Mouse (Mus musculus) forebrain, embryonic 14.5 days (tissue): ENCODE data around the gene Rabggtb. TPM values are rescaled to one million over a fixed set of nuclear protein-coding genes. Genes with fewer than 3 reads are reported as not detected.

Experiments
- ATAC-seq: fragments of 200-750 bp; cut with Nextera tagmentation; 2 replicates; pipeline ENCODE4 v1.8.0; 2017; ENCODE audit warnings: mild to moderate bottlenecking, moderate library complexity
- DNase-seq: peaks from one replicate; pipeline ENCODE4 v3.0.0-alpha.2; 2015; ENCODE audit warnings: low spot score
- H3K27ac ChIP-seq: fragments of 300-500 bp; sonication (generic); 2 replicates; pipeline ENCODE4 v1.5.1; 2014; ENCODE audit warnings: low read depth, mild to moderate bottlenecking, control low read depth, low read length, moderate library complexity
- H3K27me3 ChIP-seq: fragments of 300-500 bp; sonication (generic); replicated peaks from 2 replicates; pipeline ENCODE4 v1.6.1; 2014; ENCODE audit warnings: low read length, control low read depth, mixed read lengths; ENCODE audit not compliant: control insufficient read depth, insufficient read depth
- H3K36me3 ChIP-seq: fragments of 300-500 bp; sonication (generic); 2 replicates; pipeline ENCODE4 v1.6.1; 2014; ENCODE audit warnings: low read length, control low read depth; ENCODE audit not compliant: control insufficient read depth, insufficient read depth
- H3K4me1 ChIP-seq: fragments of 300-500 bp; sonication (generic); 2 replicates; pipeline ENCODE4 v1.6.1; 2014; ENCODE audit warnings: antibody characterized with exemption, low read length, control low read depth; ENCODE audit not compliant: control insufficient read depth, insufficient read depth
- H3K4me2 ChIP-seq: fragments of 300-500 bp; sonication (generic); 2 replicates; pipeline ENCODE4 v1.6.1; 2014; ENCODE audit warnings: mild to moderate bottlenecking, control low read depth, low read length
- H3K4me3 ChIP-seq: fragments of 300-500 bp; sonication (generic); 2 replicates; pipeline ENCODE4 v1.5.1; 2014; ENCODE audit warnings: low read depth, low read length, control low read depth
- H3K9ac ChIP-seq: fragments of 300-500 bp; sonication (generic); 2 replicates; pipeline ENCODE4 v1.6.1; 2014; ENCODE audit warnings: mild to moderate bottlenecking, low read length, control low read depth, moderate library complexity
- H3K9me3 ChIP-seq: fragments of 300-500 bp; sonication (generic); replicated peaks from 2 replicates; pipeline ENCODE4 v1.6.1; 2016; ENCODE audit warnings: low read length, control low read depth, mixed read lengths; ENCODE audit not compliant: control insufficient read depth
- WGBS: fragments of 180-500 bp; shearing (Covaris S2); extraction: QIAGEN DNeasy Blood & Tissue Kit; methylation state at CpG from one replicate; pipeline ENCODE4 v1.1.7; 2014; 5-methylcytosine and 5-hydroxymethylcytosine counted together
- polyA plus RNA-seq: library from polyadenylated mRNA; unstranded; fragments of >200 nt; fragmentation: Nextera tagmentation; extraction: Ambion mirVana; gene quantifications from 2 replicates; pipeline ENCODE4 v1.2.1, GENCODE M21; 2014

Gene Rabggtb
- polyA plus RNA-seq, 1 experiment from 2014 or later = 55.4 TPM

- peak within 1 kb of the TSS; percentile 76 for H3K9ac ChIP-seq
- peak within 1 kb of the TSS; percentile 60 for H3K4me3 ChIP-seq
- under 1% methylated on average over 40 of the region's 41 CpGs for WGBS
- H3K27ac ChIP-seq = peak within 1 kb of the TSS; percentile 44; the same call in 1 of the 2 replicates
- ATAC-seq = peak; percentile 95
- no peaks in the 10 kb centered on the region for H3K9me3 ChIP-seq
- H3K36me3 ChIP-seq = peaks cover 5% of the 10 kb centered on the region; the same call in 1 of the 2 replicates
- peak within 1 kb of the TSS; percentile 75 for H3K4me2 ChIP-seq
- peak; percentile 94 for DNase-seq
- peaks cover 12% of the 10 kb centered on the region for H3K4me1 ChIP-seq
- no peaks in the 10 kb centered on the region for H3K27me3 ChIP-seq
These were observed 31.7 kb upstream of the Rabggtb start, which contains the start of gene Acadm for GRCm38 (mm10) chr3:153944335-153944990. Acadm (minus strand) TSS chr3:153944632.

GRCm38 (mm10) chr3:153943901-153944334 is 31.1 kb upstream of the Rabggtb start:
- peak; percentile 57 for ATAC-seq

DNA sequence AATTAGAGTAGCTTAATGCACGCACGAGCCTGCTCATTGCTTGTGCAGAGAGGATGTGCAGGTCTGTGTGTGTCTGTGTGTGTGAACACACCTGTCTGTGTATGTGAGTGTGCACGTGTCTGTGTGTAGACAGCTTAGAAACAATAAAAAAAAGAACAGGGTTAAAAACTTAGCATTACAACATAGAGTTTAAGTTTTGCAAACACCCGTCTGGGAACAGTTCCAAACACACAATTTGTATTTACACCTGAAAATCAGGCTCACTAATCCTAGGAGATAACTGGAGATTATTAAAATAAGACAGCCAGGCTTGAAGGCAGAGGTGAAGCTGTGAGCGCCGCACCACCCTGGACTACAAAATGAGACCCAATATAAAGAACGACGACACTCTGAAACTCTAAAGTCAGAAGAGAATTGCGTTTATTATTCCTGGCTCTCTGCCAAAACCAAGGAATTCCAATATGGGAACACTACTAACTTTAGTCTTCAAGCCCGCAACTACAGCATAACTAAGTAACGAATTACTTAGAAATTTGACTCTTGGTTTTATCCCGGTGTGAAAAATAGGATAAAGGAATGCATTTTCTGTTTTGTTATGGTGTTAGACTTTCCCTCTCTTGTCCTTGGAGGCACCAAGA is 30.3 kb upstream of the Rabggtb start:
- H3K36me3 ChIP-seq = peaks cover 9% of the 10 kb centered on the region; the same call in 1 of the 2 replicates
- H3K27ac ChIP-seq = no peak overlapping the region
- H3K4me3 ChIP-seq = peak overlapping the region; percentile 60
- H3K9me3 ChIP-seq = no peaks in the 10 kb centered on the region
- ATAC-seq (no peak), DNase-seq (peak; percentile 61)
- H3K9ac ChIP-seq = no peak overlapping the region
- peak overlapping the region; percentile 75 for H3K4me2 ChIP-seq
- 19% methylated on average over 12 of the region's 12 CpGs for WGBS
- peaks cover 12% of the 10 kb centered on the region for H3K4me1 ChIP-seq
- no peaks in the 10 kb centered on the region for H3K27me3 ChIP-seq

More at GRCm38 (mm10) chr3:153943901-153944334, 31.1 kb upstream of the Rabggtb start:
- Histone ChIP-seq H3K9ac (peak overlapping the region; percentile 76), H3K27me3 (no peaks in the 10 kb centered on the region), H3K4me2 (peak overlapping the region; percentile 75), H3K36me3 (peaks cover 5% of the 10 kb centered on the region; the same call in 1 of the 2 replicates), H3K9me3 (no peaks in the 10 kb centered on the region), H3K4me3 (peak overlapping the region; percentile 60), H3K4me1 (peaks cover 12% of the 10 kb centered on the region), H3K27ac (peak overlapping the region; percentile 44; the same call in 1 of the 2 replicates)
- 0% methylated on average over 19 of the region's 19 CpGs for WGBS
- peak; percentile 45 for DNase-seq

DNA sequence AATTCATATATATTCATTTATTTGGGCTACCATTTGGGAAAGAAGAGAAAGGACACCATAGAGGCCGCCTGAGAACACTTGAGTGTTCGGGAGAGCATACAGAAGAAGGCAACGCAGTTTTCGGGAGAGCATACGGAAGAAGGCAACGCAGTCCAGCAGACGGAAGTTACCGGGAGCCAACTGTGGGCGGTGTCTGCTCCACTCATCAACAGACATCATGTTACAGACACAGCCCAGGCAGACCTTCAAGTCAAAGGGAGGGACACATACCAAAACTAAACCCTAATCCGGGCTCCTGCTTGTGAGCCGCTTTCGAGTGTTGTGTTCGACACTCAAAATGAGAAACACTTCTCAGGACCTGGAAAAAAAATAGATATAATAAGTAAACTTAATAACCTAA is 28.8 kb upstream of the Rabggtb start:
- H3K4me1 ChIP-seq = peaks cover 12% of the 10 kb centered on the region
- H3K27me3 ChIP-seq = no peaks in the 10 kb centered on the region
- ATAC-seq (no peak), DNase-seq (no peak)
- H3K9ac ChIP-seq = no peak overlapping the region
- H3K4me2 ChIP-seq = no peak overlapping the region
- H3K4me3 ChIP-seq = no peak overlapping the region
- 96% methylated on average over 13 of the region's 13 CpGs for whole genome bisulfite sequencing
- no peaks in the 10 kb centered on the region for H3K9me3 ChIP-seq
- H3K36me3 ChIP-seq = peaks cover 12% of the 10 kb centered on the region; the same call in 1 of the 2 replicates
- no peak overlapping the region for H3K27ac ChIP-seq

- H3K36me3 ChIP-seq = peaks cover 16% of the 10 kb centered on the region; the same call in 1 of the 2 replicates
- H3K4me3 ChIP-seq = no peak overlapping the region
- WGBS = 92% methylated on average over 9 of the region's 9 CpGs
- H3K4me1 ChIP-seq = peaks cover 12% of the 10 kb centered on the region
- no peak overlapping the region for H3K27ac ChIP-seq
- DNase-seq (no peak), ATAC-seq (no peak)
- no peaks in the 10 kb centered on the region for H3K9me3 ChIP-seq
- H3K27me3 ChIP-seq = no peaks in the 10 kb centered on the region
- H3K4me2 ChIP-seq = no peak overlapping the region
- H3K9ac ChIP-seq = no peak overlapping the region
These were observed 27.7 kb upstream of the Rabggtb start for GRCm38 (mm10) chr3:153940486-153940885.

GRCm38 (mm10) chr3:153940021-153940420 is 27.2 kb upstream of the Rabggtb start:
- H3K9me3 ChIP-seq = no peaks in the 10 kb centered on the region
- peaks cover 11% of the 10 kb centered on the region for H3K4me1 ChIP-seq
- DNase-seq = no peak
- ATAC-seq = no peak
- H3K4me2 ChIP-seq = no peak overlapping the region
- WGBS = 87% methylated on average over 8 of the region's 8 CpGs
- no peak overlapping the region for H3K4me3 ChIP-seq
- H3K27ac ChIP-seq = no peak overlapping the region
- H3K27me3 ChIP-seq = no peaks in the 10 kb centered on the region
- no peak overlapping the region for H3K9ac ChIP-seq
- H3K36me3 ChIP-seq = peaks cover 16% of the 10 kb centered on the region; the same call in 1 of the 2 replicates

DNA sequence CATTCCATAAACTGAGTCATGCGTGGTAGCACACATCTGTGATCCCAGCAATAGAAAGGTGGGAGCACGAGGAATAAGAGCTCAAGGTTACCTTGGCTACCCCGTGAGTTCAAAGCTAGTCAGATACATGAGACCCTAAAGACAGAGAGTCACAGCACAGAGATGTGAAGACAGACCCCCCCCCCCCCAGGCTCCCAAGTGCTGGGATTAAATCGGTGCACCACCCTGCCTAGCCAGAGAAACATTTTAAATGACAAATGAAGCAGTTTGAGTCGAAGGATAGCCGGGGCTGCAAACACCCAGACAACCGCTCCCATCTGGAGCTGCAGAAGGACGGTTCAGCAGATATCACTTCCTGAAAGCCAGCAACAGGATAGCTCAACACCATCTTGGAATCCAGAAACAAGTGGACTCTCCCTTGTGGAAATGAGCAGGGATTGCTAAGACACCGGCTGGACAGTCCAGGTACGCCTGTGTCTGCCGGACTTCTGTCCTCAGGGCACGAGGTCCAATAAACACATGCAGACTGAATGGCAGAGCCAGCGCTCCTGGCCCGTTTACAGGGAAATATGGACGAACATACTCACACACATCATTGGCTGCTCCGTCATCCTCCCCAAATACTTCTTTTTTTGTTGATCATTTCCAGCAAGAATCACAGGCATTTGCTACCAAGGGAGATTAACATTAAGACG is 24.5 kb upstream of the Rabggtb start:
- H3K4me1 ChIP-seq = no peaks in the 10 kb centered on the region
- H3K4me2 ChIP-seq = no peak overlapping the region
- ATAC-seq (no peak), DNase-seq (no peak)
- H3K27me3 ChIP-seq = no peaks in the 10 kb centered on the region
- no peak overlapping the region for H3K9ac ChIP-seq
- no peak overlapping the region for H3K4me3 ChIP-seq
- no peaks in the 10 kb centered on the region for H3K9me3 ChIP-seq
- peaks cover 21% of the 10 kb centered on the region for H3K36me3 ChIP-seq
- WGBS = 92% methylated on average over 17 of the region's 17 CpGs
- H3K27ac ChIP-seq = no peak overlapping the region

DNA sequence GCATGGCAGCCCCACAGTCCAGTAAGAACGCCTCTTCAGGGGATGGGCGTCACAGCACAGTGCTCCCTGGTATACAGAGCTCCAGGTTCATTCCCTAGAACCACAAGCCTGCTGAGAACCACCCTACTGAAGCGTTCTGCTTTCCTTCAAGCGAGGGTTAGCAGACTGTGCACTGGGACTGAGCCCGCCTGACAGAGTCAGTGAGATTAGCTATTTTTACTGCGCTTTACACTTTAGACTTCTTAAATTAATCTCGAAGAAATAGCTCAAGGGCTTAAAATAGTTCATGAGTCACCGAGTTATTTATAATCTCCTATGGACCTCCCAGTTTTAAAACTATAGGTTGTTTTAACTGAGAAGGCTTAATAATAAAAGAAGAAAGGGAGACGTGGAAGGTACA is 23.1 kb upstream of the Rabggtb start:
- 93% methylated on average over 9 of the region's 9 CpGs for WGBS
- H3K36me3 ChIP-seq = peaks cover 18% of the 10 kb centered on the region; the same call in 1 of the 2 replicates
- DNase-seq = no peak
- H3K27me3 ChIP-seq = no peaks in the 10 kb centered on the region
- H3K9ac ChIP-seq = no peak overlapping the region
- no peak overlapping the region for H3K4me2 ChIP-seq
- no peaks in the 10 kb centered on the region for H3K4me1 ChIP-seq
- no peak overlapping the region for H3K4me3 ChIP-seq
- no peak overlapping the region for H3K27ac ChIP-seq
- ATAC-seq = no peak
- no peaks in the 10 kb centered on the region for H3K9me3 ChIP-seq
